Mouse (Mus musculus): ENCODE data around the gene Zfp689.

- TF ChIP-seq CTCF (IDR thresholded peaks at IDR 0.05; ENCODE audit: low read depth, low read length) (no peak), POLR2A (IDR thresholded peaks at IDR 0.05; ENCODE audit: borderline replicate concordance, low read depth, low read length) (no peak)
Measured at GRCm38 (mm10) chr7:127465191-127465590, 16.2 kb upstream of the Zfp689 start.
